Mouse (Mus musculus): ENCODE results near the gene Nos3. TPM values are rescaled to one million over a fixed set of nuclear protein-coding genes. Genes with fewer than 3 reads are reported as not detected.

Nos3 gene
- polyA plus RNA-seq, 1 experiment = 11.1 TPM

DNA sequence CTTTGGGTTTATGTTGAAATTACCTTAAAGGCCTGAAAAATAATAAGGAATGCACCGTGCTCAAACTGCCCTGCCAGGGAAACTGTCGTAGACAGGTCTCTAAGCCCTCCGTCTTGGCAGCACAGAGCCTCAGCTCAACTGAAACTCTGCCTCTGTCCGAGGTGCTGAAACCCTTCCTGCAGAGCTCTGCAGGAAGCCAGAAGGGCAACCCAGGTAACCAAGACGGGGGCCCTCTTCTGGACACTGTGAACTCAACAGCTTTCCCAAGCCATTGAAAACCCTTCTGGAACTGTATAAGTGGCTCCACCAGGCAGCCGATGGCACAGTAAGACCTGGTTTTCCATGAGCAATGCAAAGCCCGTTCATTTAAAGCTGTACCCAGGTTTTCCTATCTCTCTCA is 7.1 kb upstream of the Nos3 start:
- DNase-seq (ENCODE audit: low read depth) = peak; percentile 83

DNA sequence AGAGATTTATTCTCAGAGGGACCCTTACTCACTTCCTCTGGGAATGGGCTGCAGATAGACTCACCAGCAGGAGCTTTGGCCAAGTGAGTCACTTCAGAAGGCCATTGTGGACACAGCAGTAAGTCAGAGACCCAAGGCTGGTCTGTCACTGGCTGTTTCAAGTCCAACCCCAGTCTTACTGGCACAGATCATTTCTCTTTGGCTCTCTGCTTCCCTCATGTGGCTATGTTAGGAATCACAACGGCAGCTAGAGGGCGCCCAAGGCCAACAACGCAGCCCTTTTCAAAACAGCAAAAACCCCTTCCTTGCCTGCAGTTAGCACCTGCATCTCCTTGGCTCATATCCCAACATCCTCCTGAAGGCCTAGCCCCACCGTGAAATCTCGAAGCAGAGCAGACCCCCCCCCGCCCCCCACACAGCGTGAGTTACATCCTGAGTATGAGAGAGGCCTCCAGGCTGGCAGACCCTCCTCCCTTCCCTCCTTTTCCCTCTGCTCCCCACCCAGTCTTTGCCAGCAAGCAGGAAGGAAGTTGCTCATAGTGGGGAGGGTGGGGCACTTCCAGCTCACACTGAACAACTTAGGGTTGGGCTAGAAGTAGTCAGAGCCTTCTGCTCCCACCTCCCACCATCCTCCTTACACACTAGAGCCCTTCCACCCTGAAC is 3.7 kb upstream of the Nos3 start:
- DNase-seq (ENCODE audit: low read depth) = peak; percentile 92
- peak; percentile 97 for TF ChIP-seq CTCF (IDR thresholded peaks at IDR 0.05; ENCODE audit: borderline replicate concordance, extremely low read depth, insufficient read depth, insufficient read length)
- TF ChIP-seq POLR2A (IDR thresholded peaks at IDR 0.05; ENCODE audit: borderline replicate concordance, extremely low read depth, insufficient read depth, insufficient read length, poor library complexity, severe bottlenecking) = no peak

More for the DNA sequence above, 7.1 kb upstream of the Nos3 start:
- no peak for TF ChIP-seq POLR2A (IDR thresholded peaks at IDR 0.05; ENCODE audit: borderline replicate concordance, extremely low read depth, insufficient read depth, insufficient read length, poor library complexity, severe bottlenecking)
- peak; percentile 44; the same call in 1 of the 2 replicates for TF ChIP-seq CTCF (IDR thresholded peaks at IDR 0.05; ENCODE audit: borderline replicate concordance, extremely low read depth, insufficient read depth, insufficient read length)

DNA sequence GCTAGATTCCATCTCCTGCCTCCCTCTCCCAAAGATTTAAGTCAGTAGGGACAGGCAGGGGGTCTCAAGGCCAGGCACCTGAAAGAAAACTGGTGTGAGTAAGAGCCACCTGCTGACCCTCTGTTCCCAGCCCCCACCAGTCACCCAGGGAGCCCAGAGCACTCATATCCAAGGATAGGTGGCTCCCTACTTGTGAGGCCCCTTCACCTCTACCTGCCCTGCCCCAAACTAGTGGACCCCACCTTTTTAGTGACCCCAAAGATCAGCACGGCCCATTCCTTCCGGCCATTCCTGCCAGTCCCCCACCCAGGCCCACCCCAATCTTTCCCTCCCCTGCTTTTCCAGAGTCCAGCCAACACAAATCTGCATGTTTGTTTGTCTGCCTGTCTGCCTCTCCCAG is 1.1 kb upstream of the Nos3 start:
- no peak for DNase-seq (ENCODE audit: low read depth)
- TF ChIP-seq POLR2A (IDR thresholded peaks at IDR 0.05; ENCODE audit: borderline replicate concordance, extremely low read depth, insufficient read depth, insufficient read length, poor library complexity, severe bottlenecking) = no peak
- no peak for TF ChIP-seq CTCF (IDR thresholded peaks at IDR 0.05; ENCODE audit: borderline replicate concordance, extremely low read depth, insufficient read depth, insufficient read length)

- TF ChIP-seq POLR2A (IDR thresholded peaks at IDR 0.05; ENCODE audit: borderline replicate concordance, extremely low read depth, insufficient read depth, insufficient read length, poor library complexity, severe bottlenecking) = no peak
- no peak for TF ChIP-seq CTCF (IDR thresholded peaks at IDR 0.05; ENCODE audit: borderline replicate concordance, extremely low read depth, insufficient read depth, insufficient read length)
Measured at GRCm38 (mm10) chr5:24364061-24364460, 549 bp upstream of the Nos3 start.

GRCm38 (mm10) chr5:24364963-24365362 is 353 bp downstream of the Nos3 start:
- no peak for DNase-seq (ENCODE audit: low read depth)
- TF ChIP-seq POLR2A (IDR thresholded peaks at IDR 0.05; ENCODE audit: borderline replicate concordance, extremely low read depth, insufficient read depth, insufficient read length, poor library complexity, severe bottlenecking) = no peak
- TF ChIP-seq CTCF (IDR thresholded peaks at IDR 0.05; ENCODE audit: borderline replicate concordance, extremely low read depth, insufficient read depth, insufficient read length) = no peak

More at GRCm38 (mm10) chr5:24364061-24364460, 549 bp upstream of the Nos3 start:
- no peak for DNase-seq (ENCODE audit: low read depth)

GRCm38 (mm10) chr5:24365528-24365927 is 918 bp downstream of the Nos3 start:
- DNase-seq (ENCODE audit: low read depth) = no peak
- TF ChIP-seq POLR2A (IDR thresholded peaks at IDR 0.05; ENCODE audit: borderline replicate concordance, extremely low read depth, insufficient read depth, insufficient read length, poor library complexity, severe bottlenecking) (no peak), CTCF (IDR thresholded peaks at IDR 0.05; ENCODE audit: borderline replicate concordance, extremely low read depth, insufficient read depth, insufficient read length) (no peak)

DNA sequence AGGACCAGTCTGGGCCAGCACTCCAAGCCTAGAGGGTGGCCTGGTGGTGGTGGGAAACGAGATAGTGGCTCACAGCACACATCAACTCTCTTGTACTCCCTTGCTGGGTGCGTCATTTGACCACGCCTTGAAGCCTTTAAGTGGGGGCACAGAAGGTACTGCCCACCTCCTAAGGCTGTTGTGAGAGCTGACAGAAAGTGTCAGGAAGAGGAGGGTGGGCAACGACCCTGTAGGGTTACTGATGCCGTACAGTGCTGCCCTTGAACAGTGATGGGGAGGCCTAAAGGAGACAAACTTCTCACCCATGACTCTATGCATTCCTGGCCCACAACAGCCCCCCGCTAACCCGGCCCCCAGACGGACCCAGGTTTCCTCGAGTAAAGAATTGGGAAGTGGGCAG is 1.8 kb downstream of the Nos3 start:
- DNase-seq (ENCODE audit: low read depth) = no peak
- TF ChIP-seq CTCF (IDR thresholded peaks at IDR 0.05; ENCODE audit: borderline replicate concordance, extremely low read depth, insufficient read depth, insufficient read length) (no peak), POLR2A (IDR thresholded peaks at IDR 0.05; ENCODE audit: borderline replicate concordance, extremely low read depth, insufficient read depth, insufficient read length, poor library complexity, severe bottlenecking) (no peak)

- TF ChIP-seq POLR2A (IDR thresholded peaks at IDR 0.05; ENCODE audit: borderline replicate concordance, extremely low read depth, insufficient read depth, insufficient read length, poor library complexity, severe bottlenecking) (no peak), CTCF (IDR thresholded peaks at IDR 0.05; ENCODE audit: borderline replicate concordance, extremely low read depth, insufficient read depth, insufficient read length) (no peak)
- no peak for DNase-seq (ENCODE audit: low read depth)
Measured at GRCm38 (mm10) chr5:24369767-24370166, 5.2 kb downstream of the Nos3 start.

DNA sequence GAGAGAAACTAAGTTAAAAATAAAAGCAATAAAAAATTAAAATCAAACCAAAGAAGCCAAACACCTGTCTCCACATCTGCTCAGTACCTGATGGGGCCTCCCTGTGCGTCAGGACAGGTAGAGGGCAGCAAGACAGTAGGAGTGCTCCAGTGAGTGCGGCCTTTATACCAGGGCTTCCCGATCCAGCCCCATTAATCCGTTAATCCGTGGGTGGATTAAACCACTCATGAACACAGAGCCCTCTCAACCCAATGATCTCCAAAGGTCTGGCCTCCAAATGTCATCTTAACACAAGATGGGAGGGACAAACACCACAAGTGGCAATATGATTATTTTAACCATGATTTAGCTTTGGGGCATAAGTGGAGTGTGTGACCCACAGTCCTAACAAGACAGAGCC is 9.2 kb downstream of the Nos3 start:
- no peak for TF ChIP-seq CTCF (IDR thresholded peaks at IDR 0.05; ENCODE audit: borderline replicate concordance, extremely low read depth, insufficient read depth, insufficient read length)
- TF ChIP-seq POLR2A (IDR thresholded peaks at IDR 0.05; ENCODE audit: borderline replicate concordance, extremely low read depth, insufficient read depth, insufficient read length, poor library complexity, severe bottlenecking) = no peak
- DNase-seq (ENCODE audit: low read depth) = no peak

GRCm38 (mm10) chr5:24374216-24374615 is 9.6 kb downstream of the Nos3 start:
- peak; percentile 81 for DNase-seq (ENCODE audit: low read depth)
- TF ChIP-seq CTCF (IDR thresholded peaks at IDR 0.05; ENCODE audit: borderline replicate concordance, extremely low read depth, insufficient read depth, insufficient read length) (no peak), POLR2A (IDR thresholded peaks at IDR 0.05; ENCODE audit: borderline replicate concordance, extremely low read depth, insufficient read depth, insufficient read length, poor library complexity, severe bottlenecking) (no peak)

DNA sequence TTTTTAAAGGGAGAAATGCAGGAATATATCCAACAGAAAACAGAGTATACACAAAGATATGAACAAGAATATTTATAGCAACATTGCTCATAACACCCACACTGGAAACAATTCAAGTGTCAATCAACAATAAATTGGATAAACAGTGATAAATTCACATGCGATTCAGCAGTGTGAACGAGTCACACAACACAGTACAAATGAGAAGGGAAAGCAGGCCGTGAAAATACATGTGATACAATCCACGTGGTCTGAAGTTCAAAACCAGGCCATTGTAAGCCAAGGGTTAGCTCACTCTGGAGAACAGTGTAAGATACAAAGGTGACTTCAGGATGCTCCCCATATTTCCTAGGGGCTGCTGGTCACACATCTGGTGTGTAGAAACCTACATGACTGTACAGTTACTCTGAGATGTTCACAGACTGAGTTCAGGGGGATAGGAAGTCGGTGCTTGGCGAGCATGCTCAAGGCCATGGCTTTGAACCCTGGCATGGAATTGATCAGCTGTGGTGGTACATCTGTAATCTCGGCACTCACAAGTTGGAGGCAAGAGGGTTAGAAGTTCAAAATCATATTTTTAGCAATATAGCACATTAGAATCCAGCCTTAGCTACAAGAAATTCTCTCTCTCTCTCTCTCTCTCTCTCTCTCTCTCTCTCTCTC is 10.2 kb downstream of the Nos3 start:
- no peak for TF ChIP-seq CTCF (IDR thresholded peaks at IDR 0.05; ENCODE audit: borderline replicate concordance, extremely low read depth, insufficient read depth, insufficient read length)
- no peak for TF ChIP-seq POLR2A (IDR thresholded peaks at IDR 0.05; ENCODE audit: borderline replicate concordance, extremely low read depth, insufficient read depth, insufficient read length, poor library complexity, severe bottlenecking)
- no peak for DNase-seq (ENCODE audit: low read depth)

- DNase-seq (ENCODE audit: low read depth) = no peak
- TF ChIP-seq CTCF (IDR thresholded peaks at IDR 0.05; ENCODE audit: borderline replicate concordance, extremely low read depth, insufficient read depth, insufficient read length) (no peak), POLR2A (IDR thresholded peaks at IDR 0.05; ENCODE audit: borderline replicate concordance, extremely low read depth, insufficient read depth, insufficient read length, poor library complexity, severe bottlenecking) (no peak)
Measured at GRCm38 (mm10) chr5:24378700-24379099, 14.1 kb downstream of the Nos3 start.
